Mouse (Mus musculus) limb, embryonic 13.5 days (tissue): ENCODE measurements at regions not wholly inside any gene's neighbourhood (a gene's known extent, or its start where the extent isn't known, plus 50 kb on each side); places are given as distances from the start of the nearest gene placed in this dataset.

Experiments used
- ATAC-seq: fragments of 200-750 bp; cut with Nextera tagmentation; 2 replicates; pipeline ENCODE4 v1.8.0; 2017; ENCODE audit warnings: low read depth, moderate number of reproducible peaks, moderate TSS enrichment; ENCODE audit not compliant: low FRiP score
- H3K27ac ChIP-seq: fragments of 300-500 bp; sonication (generic); 2 replicates; pipeline ENCODE4 v1.5.1; 2015; ENCODE audit warnings: inconsistent platforms, mild to moderate bottlenecking, moderate library complexity
- H3K27me3 ChIP-seq: fragments of 300-500 bp; sonication (generic); 2 replicates; pipeline ENCODE4 v1.6.1; 2015; ENCODE audit warnings: mild to moderate bottlenecking, inconsistent platforms
- H3K36me3 ChIP-seq: fragments of 300-500 bp; sonication (generic); 2 replicates; pipeline ENCODE4 v1.6.1; 2015; ENCODE audit warnings: inconsistent platforms, mild to moderate bottlenecking, moderate library complexity
- H3K4me1 ChIP-seq: fragments of 300-500 bp; sonication (generic); 2 replicates; pipeline ENCODE4 v1.6.1; 2015; ENCODE audit warnings: inconsistent platforms
- H3K4me2 ChIP-seq: fragments of 300-500 bp; sonication (generic); replicated peaks from 2 replicates; pipeline ENCODE4 v1.6.1; 2015; ENCODE audit warnings: inconsistent platforms, mild to moderate bottlenecking, moderate library complexity
- H3K4me3 ChIP-seq: fragments of 300-500 bp; sonication (generic); 2 replicates; pipeline ENCODE4 v1.5.1; 2015; ENCODE audit warnings: moderate library complexity, mild to moderate bottlenecking, inconsistent platforms
- H3K9ac ChIP-seq: fragments of 300-500 bp; sonication (generic); 2 replicates; pipeline ENCODE4 v1.6.1; 2015; ENCODE audit warnings: mild to moderate bottlenecking, inconsistent platforms
- H3K9me3 ChIP-seq: fragments of 300-500 bp; sonication (generic); 2 replicates; pipeline ENCODE4 v1.6.1; 2016; ENCODE audit warnings: inconsistent platforms
- WGBS: fragments of 180-500 bp; shearing (Covaris S2); methylation state at CpG from one replicate; pipeline ENCODE4 v1.1.7; 2015; 5-methylcytosine and 5-hydroxymethylcytosine counted together

- no peak overlapping the region for H3K9ac ChIP-seq
- peaks cover 7% of the 10 kb centered on the region for H3K4me1 ChIP-seq
- no peak for ATAC-seq
These were observed 193.1 kb downstream of the Dusp6 start for GRCm38 (mm10) chr10:99456180-99456579.

DNA sequence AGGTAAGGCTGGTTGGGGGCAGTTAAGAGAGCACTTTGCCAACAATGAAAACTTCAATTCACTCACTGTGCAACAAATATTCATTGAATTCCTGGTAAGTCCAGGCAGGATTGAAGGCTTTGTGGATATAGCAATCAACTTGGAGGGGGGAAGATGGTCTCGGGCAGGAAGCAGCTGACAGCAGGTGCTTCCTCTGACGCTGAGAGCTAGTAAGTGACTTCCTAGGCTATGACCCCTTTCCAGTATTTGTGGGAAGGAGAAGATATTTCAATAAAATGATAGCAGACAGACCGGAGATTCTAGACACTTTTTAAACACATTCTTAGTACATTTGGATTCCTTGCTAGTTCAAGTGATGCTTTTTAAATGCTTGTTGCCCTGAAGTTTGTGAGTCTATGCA lies 195.0 kb downstream of the Dusp6 start:
- Histone ChIP-seq H3K4me3 (no peak overlapping the region), H3K36me3 (no peaks in the 10 kb centered on the region), H3K9me3 (no peaks in the 10 kb centered on the region), H3K27me3 (0 out of 2 replicates have a peak, but pooled peaks cover 7% of the 10 kb centered on the region), H3K9ac (no peak overlapping the region), H3K4me2 (no peak overlapping the region), H3K27ac (no peak overlapping the region), H3K4me1 (peaks cover 11% of the 10 kb centered on the region)
- no peak for ATAC-seq
- WGBS, result 86% methylated on average over 3 of the region's 3 CpGs

More at GRCm38 (mm10) chr10:99456180-99456579, 193.1 kb downstream of the Dusp6 start:
- H3K9me3 ChIP-seq, result no peaks in the 10 kb centered on the region
- 86% methylated on average over 5 of the region's 5 CpGs for WGBS
- H3K4me2 ChIP-seq, result no peak overlapping the region
- H3K4me3 ChIP-seq, result no peak overlapping the region
- H3K27ac ChIP-seq, result no peak overlapping the region
- H3K36me3 ChIP-seq, result no peaks in the 10 kb centered on the region
- no peaks in the 10 kb centered on the region for H3K27me3 ChIP-seq

DNA sequence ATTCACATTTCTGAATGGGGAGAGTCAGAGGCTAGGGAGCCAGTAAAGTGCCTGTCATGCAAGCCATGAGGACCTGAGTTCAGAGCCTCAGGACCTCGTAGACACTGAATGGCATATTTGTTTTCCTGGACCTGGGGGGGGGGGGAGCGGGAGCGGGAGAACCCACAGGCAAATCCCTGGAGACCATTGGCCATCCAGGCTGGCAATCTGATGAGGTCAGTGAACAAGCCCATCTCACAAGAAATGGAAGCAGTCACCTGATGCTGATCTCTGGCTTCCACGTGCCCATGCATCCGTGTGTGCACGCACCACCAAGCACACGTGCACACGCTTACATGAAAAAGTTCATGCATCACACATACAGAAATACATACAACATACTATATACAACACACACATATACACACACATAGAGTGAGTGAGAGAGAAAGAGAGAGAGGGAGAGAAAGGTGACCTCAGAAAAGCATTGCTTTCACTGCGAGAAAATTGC lies 196.2 kb downstream of the Dusp6 start:
- no peaks in the 10 kb centered on the region for H3K9me3 ChIP-seq
- no peak overlapping the region for H3K9ac ChIP-seq
- H3K4me1 ChIP-seq, result peaks cover 11% of the 10 kb centered on the region
- H3K4me3 ChIP-seq, result no peak overlapping the region
- 0 out of 2 replicates have a peak, but pooled peaks cover 7% of the 10 kb centered on the region for H3K27me3 ChIP-seq
- H3K4me2 ChIP-seq, result no peak overlapping the region
- no peaks in the 10 kb centered on the region for H3K36me3 ChIP-seq
- H3K27ac ChIP-seq, result no peak overlapping the region
- 84% methylated on average over 9 of the region's 9 CpGs for WGBS
- ATAC-seq, result no peak

DNA sequence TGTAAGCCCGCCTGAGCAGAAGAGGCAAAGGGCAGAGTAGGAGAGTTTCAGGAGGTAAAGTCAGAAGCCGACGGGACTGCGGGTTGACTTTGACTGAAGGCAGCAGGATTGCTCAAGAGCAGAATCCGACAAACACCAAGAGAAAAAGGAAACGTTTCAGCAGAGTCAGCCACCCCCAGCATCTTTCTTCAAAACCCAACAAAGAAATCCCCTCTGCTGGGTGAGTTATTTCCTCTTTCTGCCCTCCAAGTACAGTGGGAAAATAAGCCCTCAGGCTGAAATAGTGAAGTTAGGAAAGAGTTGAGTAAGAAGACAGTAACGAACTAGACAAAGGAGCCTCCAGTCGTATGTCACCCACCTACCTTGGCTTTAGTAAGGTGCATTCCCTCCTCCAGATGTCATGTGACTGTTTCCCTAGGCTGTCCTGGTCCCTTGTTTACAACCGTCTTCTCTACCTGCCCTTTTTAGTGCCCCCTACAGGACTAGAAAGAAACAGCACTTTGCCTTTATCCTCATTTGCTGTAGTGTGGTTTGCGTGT lies 196.9 kb downstream of the Dusp6 start:
- no peak for ATAC-seq
- peaks cover 11% of the 10 kb centered on the region for H3K4me1 ChIP-seq
- no peak overlapping the region for H3K27ac ChIP-seq
- 51% methylated on average over 10 of the region's 10 CpGs for whole genome bisulfite sequencing
- H3K4me3 ChIP-seq, result no peak overlapping the region
- no peak overlapping the region for H3K9ac ChIP-seq
- H3K36me3 ChIP-seq, result no peaks in the 10 kb centered on the region
- H3K4me2 ChIP-seq, result no peak overlapping the region
- no peaks in the 10 kb centered on the region for H3K9me3 ChIP-seq
- 0 out of 2 replicates have a peak, but pooled peaks cover 7% of the 10 kb centered on the region for H3K27me3 ChIP-seq

- 0 out of 2 replicates have a peak, but pooled peaks have one; percentile 44 for ATAC-seq
- Histone ChIP-seq H3K9me3 (no peaks in the 10 kb centered on the region), H3K4me1 (peaks cover 11% of the 10 kb centered on the region), H3K4me3 (peak overlapping the region; percentile 40), H3K36me3 (no peaks in the 10 kb centered on the region), H3K27ac (no peak overlapping the region), H3K9ac (peak overlapping the region; percentile 50; the same call in 1 of the 2 replicates), H3K27me3 (0 out of 2 replicates have a peak, but pooled peaks cover 7% of the 10 kb centered on the region), H3K4me2 (peak overlapping the region; percentile 73)
- 7% methylated on average over 17 of the region's 17 CpGs for WGBS
These were observed 197.9 kb downstream of the Dusp6 start for GRCm38 (mm10) chr10:99460847-99461445.

DNA sequence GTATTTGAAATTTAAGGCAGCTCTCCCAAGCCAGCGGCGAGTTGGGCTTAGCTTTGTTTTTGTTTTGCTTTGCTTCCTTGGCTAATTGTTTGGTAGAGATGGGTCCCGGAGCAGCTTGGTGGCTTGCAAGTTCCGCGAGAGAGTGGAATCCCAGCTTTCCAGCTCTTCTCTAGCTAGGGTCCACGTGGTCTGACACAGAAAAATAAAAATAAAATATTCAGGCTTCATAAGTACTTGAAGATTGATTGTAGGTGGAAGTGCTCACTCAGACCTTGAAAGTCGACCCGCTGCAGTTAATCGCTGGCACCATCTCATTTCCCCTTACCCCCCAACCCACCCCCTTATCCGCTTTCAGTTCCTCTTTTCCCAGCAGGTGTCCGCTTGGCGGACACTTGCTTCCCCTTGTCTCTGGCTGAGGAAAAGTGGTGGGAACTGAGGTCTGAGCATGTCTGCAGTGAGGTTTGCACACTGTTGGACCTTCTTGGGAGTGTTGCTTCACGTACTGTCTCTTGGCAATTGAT lies 198.5 kb downstream of the Dusp6 start:
- Histone ChIP-seq H3K9ac (peak overlapping the region; percentile 50; the same call in 1 of the 2 replicates), H3K27ac (no peak overlapping the region), H3K9me3 (no peaks in the 10 kb centered on the region), H3K4me1 (peaks cover 11% of the 10 kb centered on the region), H3K4me2 (peak overlapping the region; percentile 73), H3K36me3 (no peaks in the 10 kb centered on the region), H3K27me3 (0 out of 2 replicates have a peak, but pooled peaks cover 7% of the 10 kb centered on the region), H3K4me3 (peak overlapping the region; percentile 40)
- ATAC-seq, result no peak
- WGBS, result 6% methylated on average over 13 of the region's 13 CpGs

DNA sequence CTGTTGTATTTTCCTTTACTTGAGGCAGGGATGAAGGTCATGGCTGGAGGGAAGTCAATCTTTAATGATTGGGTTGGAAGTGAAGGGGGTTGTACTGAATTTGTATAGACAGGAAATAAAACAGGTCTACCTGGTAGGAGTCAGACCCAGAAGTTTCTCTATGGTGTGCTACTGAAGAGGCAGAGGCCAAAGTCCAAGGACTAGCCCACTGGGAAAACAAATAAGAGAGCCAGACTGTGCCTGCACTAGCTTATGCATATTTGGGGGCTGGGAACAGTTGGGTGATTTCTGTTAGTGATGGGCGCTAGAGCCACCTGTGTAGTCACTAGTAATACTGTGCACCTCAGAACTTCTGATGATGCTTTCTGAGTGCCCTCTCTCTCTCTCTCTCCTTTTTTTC lies 203.7 kb downstream of the Dusp6 start:
- H3K27ac ChIP-seq, result no peak overlapping the region
- H3K9me3 ChIP-seq, result no peaks in the 10 kb centered on the region
- 91% methylated on average over 1 of the region's 1 CpGs for WGBS
- H3K4me3 ChIP-seq, result no peak overlapping the region
- H3K27me3 ChIP-seq, result 0 out of 2 replicates have a peak, but pooled peaks cover 7% of the 10 kb centered on the region
- peaks cover 1% of the 10 kb centered on the region; the same call in 1 of the 2 replicates for H3K4me1 ChIP-seq
- no peak overlapping the region for H3K4me2 ChIP-seq
- H3K36me3 ChIP-seq, result no peaks in the 10 kb centered on the region
- H3K9ac ChIP-seq, result no peak overlapping the region
- ATAC-seq, result no peak

- Histone ChIP-seq H3K4me3 (no peak overlapping the region), H3K4me1 (no peaks in the 10 kb centered on the region), H3K9ac (no peak overlapping the region), H3K27ac (no peak overlapping the region), H3K9me3 (no peaks in the 10 kb centered on the region), H3K4me2 (no peak overlapping the region), H3K36me3 (no peaks in the 10 kb centered on the region), H3K27me3 (0 out of 2 replicates have a peak, but pooled peaks cover 5% of the 10 kb centered on the region)
- ATAC-seq, result no peak
- WGBS, result 76% methylated on average over 9 of the region's 9 CpGs
These were observed 204.3 kb downstream of the Dusp6 start for GRCm38 (mm10) chr10:99467319-99467842.

GRCm38 (mm10) chr10:99468971-99469370 lies 205.9 kb downstream of the Dusp6 start:
- 39% methylated on average over 3 of the region's 3 CpGs for WGBS
- Histone ChIP-seq H3K27ac (no peak overlapping the region), H3K4me1 (0 out of 2 replicates have a peak, but pooled peaks cover 3% of the 10 kb centered on the region), H3K9ac (no peak overlapping the region), H3K27me3 (no peaks in the 10 kb centered on the region), H3K4me3 (no peak overlapping the region), H3K9me3 (no peaks in the 10 kb centered on the region), H3K4me2 (no peak overlapping the region), H3K36me3 (no peaks in the 10 kb centered on the region)
- no peak for ATAC-seq

- ATAC-seq, result no peak
- Histone ChIP-seq H3K36me3 (no peaks in the 10 kb centered on the region), H3K9me3 (no peaks in the 10 kb centered on the region), H3K27ac (no peak overlapping the region), H3K4me1 (0 out of 2 replicates have a peak, but pooled peaks cover 3% of the 10 kb centered on the region), H3K4me3 (no peak overlapping the region), H3K27me3 (no peaks in the 10 kb centered on the region), H3K4me2 (no peak overlapping the region), H3K9ac (no peak overlapping the region)
- WGBS, result 68% methylated on average over 8 of the region's 8 CpGs
These were observed 208.9 kb downstream of the Dusp6 start for GRCm38 (mm10) chr10:99471832-99472497.

DNA sequence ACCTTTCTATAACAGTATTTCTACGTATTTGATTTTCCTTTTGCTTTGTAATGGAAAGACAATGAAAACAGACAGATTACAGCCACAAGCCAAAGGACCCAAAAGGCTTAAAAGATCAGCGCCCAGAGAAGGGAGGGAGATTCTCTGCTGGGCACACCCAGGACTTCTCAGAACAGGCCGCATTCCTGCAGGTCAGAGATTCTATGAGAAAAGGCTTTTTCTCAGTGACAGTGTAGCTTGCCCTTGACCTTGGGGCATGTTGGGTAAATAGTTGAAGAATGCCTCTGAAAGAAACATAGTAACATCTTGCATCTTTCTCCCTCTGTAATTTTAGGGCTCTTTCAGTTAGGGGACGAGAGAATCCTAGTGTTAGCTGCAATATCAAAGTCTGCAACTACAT lies 209.8 kb downstream of the Dusp6 start:
- Histone ChIP-seq H3K27me3 (no peaks in the 10 kb centered on the region), H3K27ac (no peak overlapping the region), H3K4me2 (no peak overlapping the region), H3K4me3 (no peak overlapping the region), H3K36me3 (no peaks in the 10 kb centered on the region), H3K9ac (no peak overlapping the region), H3K4me1 (0 out of 2 replicates have a peak, but pooled peaks cover 3% of the 10 kb centered on the region), H3K9me3 (no peaks in the 10 kb centered on the region)
- 62% methylated on average over 4 of the region's 4 CpGs for WGBS
- ATAC-seq, result no peak

GRCm38 (mm10) chr10:99473758-99474157 lies 210.7 kb downstream of the Dusp6 start:
- no peak for ATAC-seq
- H3K9ac ChIP-seq, result no peak overlapping the region
- H3K4me2 ChIP-seq, result no peak overlapping the region
- no peaks in the 10 kb centered on the region for H3K27me3 ChIP-seq
- H3K9me3 ChIP-seq, result no peaks in the 10 kb centered on the region
- 0 out of 2 replicates have a peak, but pooled peaks cover 3% of the 10 kb centered on the region for H3K4me1 ChIP-seq
- WGBS, result 94% methylated on average over 9 of the region's 9 CpGs
- H3K4me3 ChIP-seq, result no peak overlapping the region
- H3K36me3 ChIP-seq, result no peaks in the 10 kb centered on the region
- H3K27ac ChIP-seq, result no peak overlapping the region
